Comparison of ENCODE assay signal across 8 mouse cellular contexts in genomic region chr3:57736419-57737095, GRCm38 (mm10). TPM values are rescaled to one million over a fixed set of nuclear protein-coding genes. Genes with fewer than 3 reads are reported as not detected.
A peak's percentile ranks its signal among the peaks of the same experiment; 100 is the strongest.
DNase-seq lines count a peak whose midpoint lies in the region; ATAC-seq and TF ChIP-seq lines count a peak whose summit lies in the region.

No protein-coding gene starts in this region.

- 3% methylated on average over 13 of the region's 13 CpGs for WGBS in forebrain, embryonic 10.5 days
- WGBS in midbrain, postnatal 0 days = under 1% methylated on average over 13 of the region's 13 CpGs

- no peaks in the 10 kb centered on the region for H3K27me3 ChIP-seq in ES-Bruce4 (ENCODE audit: control insufficient read depth, insufficient read depth, low read length, poor library complexity, severe bottlenecking)
- H3K27me3 ChIP-seq in forebrain, embryonic 10.5 days (ENCODE audit: poor library complexity, severe bottlenecking) = no peaks in the 10 kb centered on the region
- H3K27me3 ChIP-seq in midbrain, postnatal 0 days (ENCODE audit: insufficient read depth, low read length) = no peaks in the 10 kb centered on the region

- H3K4me2 ChIP-seq in midbrain, postnatal 0 days (ENCODE audit: low read depth, low read length, poor library complexity, severe bottlenecking) = peak overlapping the region; percentile 69

- TF ChIP-seq CTCF in ES-Bruce4 (IDR thresholded peaks at IDR 0.05; ENCODE audit: low read depth, low read length) = no peak
- no peak for TF ChIP-seq CTCF in midbrain, postnatal 0 days (IDR thresholded peaks at IDR 0.05)

- no peaks in the 10 kb centered on the region for H3K36me3 ChIP-seq in ES-Bruce4 (ENCODE audit: control insufficient read depth, insufficient read depth, low read length, poor library complexity, severe bottlenecking)
- no peaks in the 10 kb centered on the region for H3K36me3 ChIP-seq in forebrain, embryonic 10.5 days (replicated peaks)
- H3K36me3 ChIP-seq in midbrain, postnatal 0 days (ENCODE audit: insufficient read depth, low read length) = no peaks in the 10 kb centered on the region

- peaks cover 3% of the 10 kb centered on the region for H3K4me1 ChIP-seq in ES-Bruce4 (ENCODE audit: control insufficient read depth, insufficient read depth, low read length)
- peaks cover 23% of the 10 kb centered on the region for H3K4me1 ChIP-seq in forebrain, embryonic 10.5 days
- peaks cover 9% of the 10 kb centered on the region; the same call in 1 of the 2 replicates for H3K4me1 ChIP-seq in midbrain, postnatal 0 days (ENCODE audit: insufficient read depth, low read length)

- ATAC-seq in midbrain, postnatal 0 days (ENCODE audit: low FRiP score) = no peak
- ATAC-seq in erythroid progenitor cell, adult 5-6 weeks (replicated peaks; ENCODE audit: low FRiP score, poor library complexity, severe bottlenecking) = no peak

- H3K9ac ChIP-seq in ES-Bruce4 (ENCODE audit: low read depth, poor library complexity, severe bottlenecking) = peak overlapping the region; percentile 77
- peak overlapping the region; percentile 81 for H3K9ac ChIP-seq in midbrain, postnatal 0 days (replicated peaks; ENCODE audit: low read length, poor library complexity, severe bottlenecking)

- TF ChIP-seq EP300 in ES-Bruce4 (IDR thresholded peaks at IDR 0.05; ENCODE audit: insufficient read depth, low read depth, low read length) = no peak

- TF ChIP-seq POLR2A in ES-Bruce4 (IDR thresholded peaks at IDR 0.05; ENCODE audit: insufficient read depth, low read length) = no peak

- no peaks in the 10 kb centered on the region for H3K9me3 ChIP-seq in ES-Bruce4 (replicated peaks; ENCODE audit: control insufficient read depth, insufficient read depth, low read length, poor library complexity, severe bottlenecking)
- no peaks in the 10 kb centered on the region for H3K9me3 ChIP-seq in forebrain, embryonic 10.5 days
- H3K9me3 ChIP-seq in midbrain, postnatal 0 days (ENCODE audit: low read length) = no peaks in the 10 kb centered on the region

- H3K27ac ChIP-seq in ES-Bruce4 (ENCODE audit: insufficient read depth, low read length) = peak overlapping the region; percentile 68
- peak overlapping the region; percentile 94 for H3K27ac ChIP-seq in forebrain, embryonic 10.5 days
- H3K27ac ChIP-seq in midbrain, postnatal 0 days (ENCODE audit: low read depth, low read length) = peak overlapping the region; percentile 97

- H3K4me3 ChIP-seq in ES-Bruce4 (ENCODE audit: low read depth, low read length) = peak overlapping the region; percentile 87
- peak overlapping the region; percentile 84 for H3K4me3 ChIP-seq in forebrain, embryonic 10.5 days
- peak overlapping the region; percentile 73 for H3K4me3 ChIP-seq in midbrain, postnatal 0 days (ENCODE audit: low read depth, low read length)

- peak; percentile 2 to 7 for DNase-seq in cerebellum, postnatal 10 days
- no peak for DNase-seq in cerebellum, postnatal 25 days
- no peak for DNase-seq in forebrain, embryonic 10.5 days (ENCODE audit: extremely low spot score, low spot score)
- peak; percentile 3 for DNase-seq in kidney, postnatal 14 days
- peak; percentile 9 for DNase-seq in midbrain, postnatal 0 days (ENCODE audit: low spot score)
- DNase-seq in layer of hippocampus, postnatal 14 days (ENCODE audit: low spot score in 2 of 2) = no peak

RNA-seq across cellular contexts. Expression of gene Rnf13, which starts 0.7 kb away (rescaled TPM):
- 41.4 and 47.2 TPM in 2 replicates for polyA plus RNA-seq in ES-Bruce4 (2011; ENCODE audit: insufficient read depth, insufficient read length, low read depth, missing spikeins)
- polyA plus RNA-seq in forebrain, embryonic 10.5 days (2016; fragmentation: Nextera tagmentation; extraction: Ambion mirVana) = 39.0 and 42.8 TPM in 2 replicates
- total RNA-seq in midbrain, postnatal 0 days (2014; rRNA removed) = 48.0 and 56.2 TPM in 2 replicates
- 88.2 and 94.5 TPM in 2 replicates for polyA plus RNA-seq in midbrain, postnatal 0 days (2015; fragmentation: Nextera tagmentation; extraction: Ambion mirVana)
- 9.4 and 20.5 TPM in 2 replicates for total RNA-seq in erythroid progenitor cell, adult 5-6 weeks (2015; ENCODE audit: low replicate concordance)
- total RNA-seq in erythroid progenitor cell, adult 5-6 weeks (2017; ENCODE audit: low replicate concordance) = 7.5 and 14.2 TPM in 2 replicates
- total RNA-seq in layer of hippocampus, postnatal 14 days (2021) = 10 to 100 TPM; 76.8 to 79.6 TPM

RNA-seq across cellular contexts. Expression of gene Ankub1, which starts 44.0 kb away (rescaled TPM):
- polyA plus RNA-seq in ES-Bruce4 (2011; ENCODE audit: insufficient read depth, insufficient read length, low read depth, missing spikeins) = not detected in 2 replicates
- 0.12 and 0.16 TPM in 2 replicates for polyA plus RNA-seq in forebrain, embryonic 10.5 days (2016; fragmentation: Nextera tagmentation; extraction: Ambion mirVana)
- total RNA-seq in midbrain, postnatal 0 days (2014; rRNA removed) = 0.99 TPM in 1 of 2 replicates, not detected in the other
- polyA plus RNA-seq in midbrain, postnatal 0 days (2015; fragmentation: Nextera tagmentation; extraction: Ambion mirVana) = 0.17 and 0.31 TPM in 2 replicates
- total RNA-seq in erythroid progenitor cell, adult 5-6 weeks (2015; ENCODE audit: low replicate concordance) = not detected in 2 replicates
- not detected in 2 replicates for total RNA-seq in erythroid progenitor cell, adult 5-6 weeks (2017; ENCODE audit: low replicate concordance)
- total RNA-seq in layer of hippocampus, postnatal 14 days (2021) = 1 to 10 TPM; 1.3 to 1.7 TPM

Comparison
In these comparisons a context has a peak if more than half of its experiments do, and no peak if none do; other contexts are left out.
1. DNase-seq: peak in cerebellum, postnatal 10 days (2 of 2), kidney, postnatal 14 days (single experiment) and midbrain, postnatal 0 days (single experiment); none in cerebellum, postnatal 25 days (0 of 2), forebrain, embryonic 10.5 days (single experiment) and layer of hippocampus, postnatal 14 days (0 of 2).
2. Peak in every context shown above with its lines, with median percentiles within 50 percentile points of each other: H3K27ac ChIP-seq and H3K4me3 ChIP-seq.